26 mouse cellular contexts compared by ENCODE assay signal in genomic region chr3:83266009-83266408, GRCm38 (mm10).
A peak's percentile ranks its signal among the peaks of the same experiment; 100 is the strongest.
DNase-seq lines count a peak whose midpoint lies in the region; ATAC-seq lines count a peak whose summit lies in the region.
"Had no signal": no experiment of that assay in that cellular context is flagged by ENCODE, and none has a peak within 500 bp of the region (broad histone marks: within the 10 kb centered on the region; RNA-seq: fewer than 3 reads in every experiment).

No protein-coding gene starts in this region.

- H3K27me3 ChIP-seq in intestine, embryonic 16.5 days (replicated peaks; ENCODE audit: control insufficient read depth, insufficient read depth, low read length) = no peaks in the 10 kb centered on the region
- H3K27me3 ChIP-seq: CH12.LX; embryonic facial prominence, embryonic 13.5 days; forebrain, embryonic 12.5 days had no signal

- no peak overlapping the region; the same call in 1 of the 2 replicates for H3K4me2 ChIP-seq in intestine, embryonic 16.5 days (ENCODE audit: low read depth, low read length)
- H3K4me2 ChIP-seq: embryonic facial prominence, embryonic 13.5 days; forebrain, embryonic 12.5 days had no signal

- no peaks in the 10 kb centered on the region for H3K9me3 ChIP-seq in intestine, embryonic 16.5 days (ENCODE audit: control insufficient read depth, low read length)
- H3K9me3 ChIP-seq: embryonic facial prominence, embryonic 13.5 days; forebrain, embryonic 10.5 days; forebrain, embryonic 12.5 days; G1E had no signal

- intact Hi-C loops in heart, postnatal 25 days (cut with DNase I) = no loop called here

- no peaks in the 10 kb centered on the region; the same call in 1 of the 2 replicates for H3K4me1 ChIP-seq in intestine, embryonic 16.5 days (ENCODE audit: control insufficient read depth, insufficient read depth, low read length)
- H3K4me1 ChIP-seq: forebrain, embryonic 10.5 days; forebrain, embryonic 12.5 days had no signal

- peak; percentile 17 for DNase-seq in adrenal gland, postnatal 10 days
- DNase-seq in adrenal gland, adult 18-20 months (ENCODE audit: low spot score in 2 of 2) = no peak
- peak; percentile 21 for DNase-seq in heart, adult 11 months
- no peak for DNase-seq in heart, postnatal 25 days (ENCODE audit: low spot score)
- DNase-seq in large intestine, adult 2 months (ENCODE audit: low read depth, low spot score) = peak; percentile 51
- DNase-seq in adipocyte (ENCODE audit: low spot score) = no peak
- DNase-seq: adrenal gland, adult 2 months; adrenal gland, postnatal 14 days; adrenal gland, postnatal 36 days; B cell, adult 2 months; cerebellum, adult 11-12 months; cerebellum, adult 2 months; cerebellum, adult 9-10 months; cerebellum, postnatal 10 days; cerebellum, postnatal 25 days had no signal

- H3K36me3 ChIP-seq in intestine, embryonic 16.5 days (ENCODE audit: control insufficient read depth, insufficient read depth, low read length) = no peaks in the 10 kb centered on the region
- H3K36me3 ChIP-seq: embryonic facial prominence, embryonic 13.5 days; forebrain, embryonic 10.5 days; forebrain, embryonic 12.5 days; G1E had no signal

- peak; percentile 95 for ATAC-seq in intestine, embryonic 16.5 days
- ATAC-seq in activated CD4-positive, CD25-positive, alpha-beta regulatory T cell, adult 4 months = no peak
- ATAC-seq: CD4-positive, CD25-positive, alpha-beta regulatory T cell, adult 4 months; forebrain, embryonic 14.5 days; forebrain, embryonic 16.5 days; Patski had no signal

- H3K9ac ChIP-seq in intestine, embryonic 16.5 days (ENCODE audit: low read depth, low read length) = no peak overlapping the region
- H3K9ac ChIP-seq: embryonic facial prominence, embryonic 13.5 days; forebrain, embryonic 12.5 days had no signal

- 59% methylated on average over 4 of the region's 4 CpGs for WGBS in intestine, embryonic 16.5 days
- WGBS in large intestine, adult 2 months = 22% methylated on average over 4 of the region's 4 CpGs

- H3K4me3 ChIP-seq in intestine, embryonic 16.5 days (ENCODE audit: low read length) = no peak overlapping the region
- H3K4me3 ChIP-seq: embryonic facial prominence, embryonic 13.5 days; forebrain, embryonic 10.5 days; forebrain, embryonic 12.5 days had no signal

- peak overlapping the region; percentile 54 for H3K27ac ChIP-seq in intestine, embryonic 16.5 days (ENCODE audit: low read length)
- H3K27ac ChIP-seq: embryonic facial prominence, embryonic 13.5 days; forebrain, embryonic 10.5 days; forebrain, embryonic 12.5 days had no signal

Comparison
In these comparisons a context has a peak if more than half of its experiments do, and no peak if none do; other contexts are left out.
1. DNase-seq: peak in adrenal gland, postnatal 10 days (single experiment), heart, adult 11 months (single experiment) and large intestine, adult 2 months (single experiment); none in adrenal gland, adult 18-20 months (0 of 2), heart, postnatal 25 days (single experiment) and adipocyte (single experiment).